Mouse (Mus musculus) hindbrain, embryonic 10.5 days (tissue): Measurements from ENCODE around the gene Cdkn2aip. TPM values are rescaled to one million over a fixed set of nuclear protein-coding genes. Genes with fewer than 3 reads are reported as not detected.
A peak's percentile ranks its signal among the peaks of the same experiment; 100 is the strongest.

ENCODE experiments used
- DNase-seq: peaks from one replicate; pipeline ENCODE4 v3.0.0-alpha.2; 2017; ENCODE audit warnings: low spot score
- H3K27ac ChIP-seq: fragments of 300-500 bp; sonication (generic); 2 replicates; pipeline ENCODE4 v1.5.1; 2016; ENCODE audit warnings: mild to moderate bottlenecking, moderate library complexity
- H3K27me3 ChIP-seq: fragments of 300-500 bp; sonication (generic); 2 replicates; pipeline ENCODE4 v1.6.1; 2016; ENCODE audit warnings: mild to moderate bottlenecking; ENCODE audit not compliant: poor library complexity, insufficient read depth, severe bottlenecking
- H3K36me3 ChIP-seq: fragments of 300-500 bp; sonication (generic); 2 replicates; pipeline ENCODE4 v1.6.1; 2016; ENCODE audit warnings: mild to moderate bottlenecking, moderate library complexity
- H3K4me1 ChIP-seq: fragments of 300-500 bp; sonication (generic); replicated peaks from 2 replicates; pipeline ENCODE4 v1.6.1; 2016; ENCODE audit warnings: mild to moderate bottlenecking
- H3K4me3 ChIP-seq: fragments of 300-500 bp; sonication (generic); 2 replicates; pipeline ENCODE4 v1.5.1; 2016; ENCODE audit warnings: mild to moderate bottlenecking, moderate library complexity
- H3K9me3 ChIP-seq: fragments of 300-500 bp; sonication (generic); 2 replicates; pipeline ENCODE4 v1.6.1; 2016; ENCODE audit warnings: mild to moderate bottlenecking, moderate library complexity
- WGBS: fragments of 180-500 bp; shearing (Covaris S2); methylation state at CpG from one replicate; pipeline ENCODE4 v1.1.7; 2016; 5-methylcytosine and 5-hydroxymethylcytosine counted together
- polyA plus RNA-seq: library from polyadenylated mRNA; unstranded; fragments of >200 nt; fragmentation: Nextera tagmentation; extraction: Ambion mirVana; gene quantifications from 2 replicates; pipeline ENCODE4 v1.2.1, GENCODE M21; 2016

Cdkn2aip gene
- polyA plus RNA-seq, 1 experiment from 2014 or later: 39.2 TPM

DNA sequence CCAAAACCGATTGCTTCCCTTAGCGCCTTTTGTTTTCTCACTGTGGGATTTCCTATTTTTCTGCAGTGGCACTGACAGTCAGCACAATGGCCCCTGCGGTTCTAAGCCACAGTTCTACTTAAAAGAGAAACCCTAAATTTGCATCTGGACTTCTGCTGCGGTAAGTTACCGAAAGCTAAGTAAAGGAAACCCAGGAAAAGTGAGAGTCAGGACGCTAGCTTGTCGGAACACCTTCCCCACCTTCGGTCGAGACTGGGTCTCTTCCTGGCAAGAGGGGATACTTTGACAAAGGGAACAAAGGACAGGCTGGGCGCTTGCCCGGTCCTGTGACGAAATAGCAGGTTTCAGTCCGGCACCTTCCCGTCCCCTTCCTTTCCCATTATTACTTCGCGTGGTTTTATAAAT is 23.1 kb downstream of the Cdkn2aip start:
- Histone ChIP-seq H3K4me1 (peaks cover 26% of the 10 kb centered on the region), H3K4me3 (peak overlapping the region; percentile 50), H3K36me3 (no peaks in the 10 kb centered on the region), H3K27me3 (peaks cover 8% of the 10 kb centered on the region), H3K9me3 (no peaks in the 10 kb centered on the region), H3K27ac (peak overlapping the region; percentile 78)
- peak; percentile 52 for DNase-seq
- WGBS: under 1% methylated on average over 16 of the region's 16 CpGs

DNA sequence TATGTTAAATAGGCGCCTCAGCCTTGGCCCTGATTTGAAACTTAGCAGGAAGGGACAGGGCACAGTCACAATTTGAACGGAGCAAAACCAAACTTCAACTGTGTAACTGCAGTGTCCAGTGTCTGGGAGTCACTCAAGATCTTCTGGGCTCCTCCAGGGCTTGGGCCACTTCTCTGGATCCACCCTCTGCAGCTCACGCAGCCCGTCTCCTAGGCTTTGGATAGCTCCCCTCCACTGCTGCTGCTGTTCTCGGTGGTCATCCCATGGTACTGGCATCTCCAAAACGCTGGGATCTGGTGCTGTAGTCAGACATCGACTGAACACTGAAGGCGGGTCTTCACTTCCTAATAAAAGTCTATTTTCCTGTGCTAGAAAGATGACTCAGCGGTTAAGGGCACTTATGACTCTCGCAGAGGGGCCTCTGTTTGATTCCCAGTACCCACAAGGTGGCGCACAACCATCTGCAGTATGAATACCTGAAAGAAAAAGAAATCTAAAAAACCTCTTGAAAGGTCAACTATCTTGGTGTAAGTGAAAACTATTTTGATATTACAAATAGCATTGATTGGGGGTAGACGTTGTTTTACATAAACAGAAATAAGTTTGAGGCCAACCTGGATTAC is 23.9 kb downstream of the Cdkn2aip start:
- no peaks in the 10 kb centered on the region for H3K36me3 ChIP-seq
- H3K9me3 ChIP-seq: 0 out of 2 replicates have a peak, but pooled peaks cover 2% of the 10 kb centered on the region
- H3K4me3 ChIP-seq: no peak overlapping the region
- WGBS: 54% methylated on average over 12 of the region's 12 CpGs
- H3K27me3 ChIP-seq: peaks cover 8% of the 10 kb centered on the region
- H3K4me1 ChIP-seq: peaks cover 26% of the 10 kb centered on the region
- DNase-seq: peak; percentile 43
- 0 out of 2 replicates have a peak overlapping the region, but pooled peaks have one; percentile 29 for H3K27ac ChIP-seq

DNA sequence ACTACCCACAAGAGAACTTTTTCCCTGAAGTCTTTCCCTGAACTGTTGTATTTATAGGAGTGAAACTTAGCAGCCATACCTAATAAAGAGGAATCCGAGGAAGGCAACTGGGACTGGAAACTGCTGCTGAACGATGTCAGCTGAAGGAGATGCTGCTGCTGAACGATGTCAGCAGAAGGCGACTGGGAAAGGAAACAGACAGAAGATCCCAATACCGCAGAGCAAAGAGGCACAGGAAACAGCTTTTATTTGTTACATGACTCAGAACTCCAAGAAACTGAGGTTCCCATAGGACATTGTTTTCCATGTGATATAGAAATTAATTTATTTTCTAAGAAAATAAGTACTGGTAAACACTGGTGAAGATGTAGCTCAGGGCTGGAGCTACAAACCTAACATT is 29.3 kb downstream of the Cdkn2aip start:
- H3K4me1 ChIP-seq: peaks cover 5% of the 10 kb centered on the region; the same call in 1 of the 2 replicates
- no peak for DNase-seq
- 89% methylated on average over 5 of the region's 5 CpGs for WGBS
- H3K27me3 ChIP-seq: no peaks in the 10 kb centered on the region
- peaks cover 8% of the 10 kb centered on the region for H3K36me3 ChIP-seq
- H3K4me3 ChIP-seq: no peak overlapping the region
- H3K27ac ChIP-seq: no peak overlapping the region
- H3K9me3 ChIP-seq: 0 out of 2 replicates have a peak, but pooled peaks cover 2% of the 10 kb centered on the region

DNA sequence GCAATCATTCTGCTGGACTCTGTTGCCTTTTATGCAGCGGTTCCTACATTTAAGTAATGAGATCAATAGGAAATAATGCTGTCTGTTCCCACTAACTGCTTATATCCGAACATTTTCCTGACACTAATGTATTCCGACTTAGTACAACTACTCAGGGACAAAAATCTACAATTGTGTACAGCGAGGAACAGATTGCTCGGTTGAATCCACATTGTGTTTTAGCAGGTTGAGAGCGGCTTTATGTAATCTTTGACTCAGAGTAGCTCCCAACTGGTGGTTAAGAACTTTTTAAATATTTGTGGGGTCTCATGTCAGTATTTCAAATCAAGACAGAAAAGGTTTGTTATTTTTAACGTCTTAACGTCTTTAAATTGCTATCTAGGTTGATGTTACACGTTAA is 29.7 kb downstream of the Cdkn2aip start:
- H3K36me3 ChIP-seq: peaks cover 12% of the 10 kb centered on the region
- H3K27ac ChIP-seq: no peak overlapping the region
- no peak for DNase-seq
- H3K9me3 ChIP-seq: 0 out of 2 replicates have a peak, but pooled peaks cover 2% of the 10 kb centered on the region
- H3K27me3 ChIP-seq: no peaks in the 10 kb centered on the region
- H3K4me3 ChIP-seq: no peak overlapping the region
- 0 out of 2 replicates have a peak, but pooled peaks cover under 1% of the 10 kb centered on the region for H3K4me1 ChIP-seq
- 92% methylated on average over 9 of the region's 9 CpGs for WGBS

DNA sequence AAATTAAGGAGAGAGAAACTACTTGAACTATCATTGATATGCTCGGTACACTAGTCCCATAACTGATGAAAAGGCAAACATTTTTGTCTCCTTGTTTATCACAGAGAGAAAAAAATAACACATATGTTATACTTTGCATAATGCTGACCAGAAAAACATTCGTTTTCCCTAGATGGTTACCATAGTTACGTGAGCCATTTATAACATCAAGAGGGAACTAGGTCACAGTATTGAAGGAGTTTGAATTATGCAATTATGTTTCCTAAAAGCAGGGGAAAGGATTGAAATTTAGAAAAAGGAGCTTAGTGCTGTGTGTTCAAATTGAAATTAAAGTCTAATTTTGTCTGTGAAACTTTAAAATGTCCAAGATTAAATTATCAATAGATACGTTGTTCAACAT is 33.4 kb downstream of the Cdkn2aip start:
- Histone ChIP-seq H3K4me1 (peaks cover 14% of the 10 kb centered on the region), H3K4me3 (no peak overlapping the region), H3K27me3 (no peaks in the 10 kb centered on the region), H3K9me3 (peaks cover 2% of the 10 kb centered on the region; the same call in 1 of the 2 replicates), H3K36me3 (peaks cover 15% of the 10 kb centered on the region), H3K27ac (no peak overlapping the region)
- WGBS: 92% methylated on average over 4 of the region's 4 CpGs
- no peak for DNase-seq

DNA sequence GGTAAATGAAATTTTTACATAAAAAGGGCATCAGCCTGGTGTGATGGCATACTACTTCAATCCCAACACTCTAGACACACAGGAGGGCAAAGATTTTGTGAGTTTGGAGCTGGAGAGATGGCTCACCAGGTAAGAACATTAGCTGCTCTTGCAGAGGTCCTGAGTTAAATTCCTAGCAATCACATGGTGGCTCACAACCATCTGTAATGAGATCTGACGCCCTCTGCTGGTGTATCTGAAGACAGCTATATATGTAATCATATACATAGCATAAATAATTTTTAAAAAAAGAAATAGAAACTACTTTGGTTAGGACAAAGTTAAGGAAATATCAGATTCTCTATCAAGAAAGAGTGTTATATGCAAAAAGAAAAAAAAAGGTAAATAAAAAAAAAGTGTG is 34.1 kb downstream of the Cdkn2aip start:
- Histone ChIP-seq H3K27ac (no peak overlapping the region), H3K27me3 (no peaks in the 10 kb centered on the region), H3K4me3 (no peak overlapping the region), H3K4me1 (peaks cover 14% of the 10 kb centered on the region), H3K9me3 (no peaks in the 10 kb centered on the region; the same call in 1 of the 2 replicates), H3K36me3 (peaks cover 15% of the 10 kb centered on the region)
- WGBS: 72% methylated on average over 1 of the region's 1 CpGs
- DNase-seq: no peak

DNA sequence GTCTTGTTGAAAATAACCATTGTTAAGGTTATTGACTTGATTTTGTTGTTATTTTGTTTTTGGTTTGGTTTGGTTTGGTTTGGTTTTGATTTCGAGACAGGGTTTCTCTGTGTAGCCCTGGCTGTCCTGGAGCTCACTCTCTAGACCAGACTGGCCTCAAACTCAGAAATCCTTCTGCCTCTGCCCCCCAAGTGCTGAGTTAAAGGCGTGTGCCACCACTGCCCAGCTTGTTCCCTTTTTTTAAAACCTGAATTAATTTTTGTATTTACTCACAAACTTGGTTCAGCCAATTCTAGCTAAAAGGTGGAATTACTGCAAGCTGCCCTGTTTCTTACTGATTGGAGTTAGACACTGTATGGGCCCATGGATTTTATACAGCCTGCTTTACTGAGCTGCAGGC is 37.1 kb downstream of the Cdkn2aip start:
- H3K4me3 ChIP-seq: peak overlapping the region; percentile 97
- H3K27ac ChIP-seq: no peak overlapping the region; the same call in 1 of the 2 replicates
- peaks cover 18% of the 10 kb centered on the region for H3K4me1 ChIP-seq
- H3K9me3 ChIP-seq: no peaks in the 10 kb centered on the region; the same call in 1 of the 2 replicates
- no peak for DNase-seq
- WGBS: 56% methylated on average over 2 of the region's 2 CpGs
- no peaks in the 10 kb centered on the region for H3K27me3 ChIP-seq
- H3K36me3 ChIP-seq: peaks cover 11% of the 10 kb centered on the region

DNA sequence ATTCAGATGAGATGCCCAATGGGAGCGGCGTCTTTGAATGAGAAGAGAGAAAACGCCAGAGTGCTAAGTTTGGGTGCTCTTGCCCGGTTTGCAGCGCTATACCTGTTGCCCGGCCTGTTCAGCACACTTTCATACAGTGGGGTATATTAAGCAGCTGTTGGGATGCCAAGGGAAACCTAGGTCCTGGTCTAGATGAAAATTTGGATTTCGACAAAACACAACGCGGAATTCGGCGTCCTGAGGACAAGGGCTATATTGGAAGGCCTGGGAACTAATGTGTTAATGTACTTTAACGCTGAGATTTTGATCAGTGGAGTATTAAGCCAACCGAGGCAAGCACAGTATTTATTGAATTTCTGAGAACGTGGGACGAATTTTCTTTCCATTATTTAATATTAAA is 37.5 kb downstream of the Cdkn2aip start:
- Histone ChIP-seq H3K4me1 (peaks cover 18% of the 10 kb centered on the region), H3K36me3 (peaks cover 10% of the 10 kb centered on the region), H3K27me3 (no peaks in the 10 kb centered on the region), H3K27ac (peak overlapping the region; percentile 98), H3K9me3 (no peaks in the 10 kb centered on the region; the same call in 1 of the 2 replicates), H3K4me3 (peak overlapping the region; percentile 97)
- no peak for DNase-seq
- 2% methylated on average over 15 of the region's 15 CpGs for WGBS

DNA sequence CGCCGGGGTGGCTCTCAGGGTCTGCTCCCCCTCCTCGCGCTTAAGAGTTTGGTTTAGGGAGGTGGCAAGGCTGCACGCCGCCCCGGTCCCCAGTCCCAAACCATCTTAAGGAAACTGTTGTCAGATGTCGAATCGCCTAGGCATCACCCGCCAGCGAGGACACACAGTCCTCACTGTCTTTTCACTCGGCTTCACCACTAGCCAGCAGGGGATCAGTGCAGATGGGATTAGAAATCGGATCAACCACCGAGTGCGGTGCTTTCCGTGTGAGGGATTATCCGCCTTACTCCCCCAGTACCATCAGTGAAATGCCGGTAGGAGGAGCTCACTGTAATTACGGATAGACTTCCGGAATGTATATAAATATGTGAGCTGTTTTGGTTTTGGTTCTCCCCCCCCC is 37.9 kb downstream of the Cdkn2aip start:
- Histone ChIP-seq H3K9me3 (no peaks in the 10 kb centered on the region; the same call in 1 of the 2 replicates), H3K4me3 (peak overlapping the region; percentile 97), H3K27ac (peak overlapping the region; percentile 98), H3K4me1 (peaks cover 18% of the 10 kb centered on the region), H3K27me3 (no peaks in the 10 kb centered on the region), H3K36me3 (peaks cover 10% of the 10 kb centered on the region)
- 1% methylated on average over 20 of the region's 20 CpGs for WGBS
- DNase-seq: peak; percentile 71

DNA sequence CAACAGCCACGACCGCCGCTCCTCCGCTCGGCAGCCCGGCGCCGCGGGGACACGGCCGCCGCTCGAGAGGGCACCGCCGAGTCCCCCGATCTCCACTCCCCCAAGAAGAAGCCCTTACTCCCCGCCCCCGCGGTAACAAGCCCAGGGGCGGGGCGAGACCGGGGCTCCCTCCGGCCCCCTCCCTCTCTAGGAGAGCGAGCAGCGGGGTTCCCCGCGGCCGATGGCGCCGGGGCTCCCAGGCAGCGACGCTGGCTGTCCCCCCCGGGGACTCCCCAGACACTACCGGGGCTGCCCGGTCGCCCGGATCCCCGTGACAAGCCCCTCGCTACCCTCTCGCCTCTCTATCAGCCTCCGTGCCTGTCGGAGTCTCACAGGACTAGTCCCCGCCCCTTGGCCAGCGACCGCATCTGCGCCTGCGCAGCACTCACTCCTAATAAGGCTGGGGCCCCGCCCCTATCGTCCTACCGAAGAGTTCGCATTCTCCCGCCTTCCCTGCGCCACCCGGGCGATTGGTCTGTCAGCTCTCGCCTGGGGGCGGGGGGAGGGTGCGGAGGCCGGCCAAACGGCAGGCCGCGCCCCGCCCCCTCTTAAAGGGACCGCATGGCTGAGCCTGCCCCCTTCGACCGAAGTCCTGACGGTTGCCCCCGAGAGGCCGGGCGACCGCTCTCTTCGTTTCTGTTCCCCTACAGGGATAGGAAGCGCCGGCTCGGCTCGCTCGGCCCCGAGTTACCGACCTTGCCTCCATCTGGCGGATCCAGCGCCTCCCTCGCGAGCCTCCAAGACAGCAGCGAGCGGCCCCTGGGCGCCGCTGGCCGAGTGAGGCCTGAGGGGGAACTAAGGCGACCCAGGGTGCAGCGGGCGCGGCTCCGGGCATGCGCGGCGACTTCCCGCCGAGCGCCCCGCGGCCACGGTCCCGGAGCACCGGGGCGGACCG is 38.7 kb downstream of the Cdkn2aip start, which contains the start of gene Ing2:
Gene Ing2 (minus strand): TSS at position 780 of the 934 bp plus-strand sequence.
- Histone ChIP-seq H3K27ac (peak within 1 kb of the TSS; percentile 98), H3K27me3 (no peaks in the 10 kb centered on the region), H3K9me3 (no peaks in the 10 kb centered on the region; the same call in 1 of the 2 replicates), H3K36me3 (peaks cover 10% of the 10 kb centered on the region), H3K4me3 (peak within 1 kb of the TSS; percentile 97), H3K4me1 (peaks cover 18% of the 10 kb centered on the region)
- WGBS: under 1% methylated on average over 106 of the region's 106 CpGs
- DNase-seq: peak; percentile 100

DNA sequence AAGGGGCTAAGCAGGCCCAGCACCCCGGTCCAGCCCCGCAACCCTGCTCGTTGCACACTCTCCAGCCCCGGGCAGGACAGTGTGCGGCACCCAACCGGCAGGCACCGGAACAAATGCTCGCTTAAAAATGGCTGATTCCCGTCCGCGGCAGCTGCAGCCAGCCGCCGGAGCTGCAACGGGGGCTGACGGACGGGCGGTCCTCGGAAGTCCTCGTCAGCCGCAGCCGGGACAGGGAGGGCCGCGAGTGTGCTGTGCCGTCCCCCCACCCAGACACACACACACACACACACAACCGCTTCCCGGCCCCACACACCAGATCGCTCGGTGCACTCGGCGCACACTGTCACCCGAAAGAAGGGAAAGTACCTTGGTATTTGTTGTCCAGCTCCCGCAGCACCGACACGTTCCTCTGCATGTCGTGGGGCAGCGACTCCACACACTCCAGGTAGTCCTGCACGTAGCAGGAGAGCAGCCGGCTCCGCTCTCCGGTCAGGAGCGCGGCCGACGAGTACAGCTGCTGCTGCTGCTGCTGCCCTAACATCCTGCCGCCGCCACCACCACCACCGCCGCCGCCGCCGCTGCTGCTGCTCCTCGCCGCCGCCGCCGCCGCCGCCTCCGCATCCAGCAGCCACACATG is 39.5 kb downstream of the Cdkn2aip start:
- no peaks in the 10 kb centered on the region for H3K27me3 ChIP-seq
- no peaks in the 10 kb centered on the region; the same call in 1 of the 2 replicates for H3K9me3 ChIP-seq
- WGBS: under 1% methylated on average over 59 of the region's 59 CpGs
- DNase-seq: no peak
- peaks cover 18% of the 10 kb centered on the region for H3K4me1 ChIP-seq
- H3K4me3 ChIP-seq: peak overlapping the region; percentile 97
- peak overlapping the region; percentile 98 for H3K27ac ChIP-seq
- peaks cover 5% of the 10 kb centered on the region; the same call in 1 of the 2 replicates for H3K36me3 ChIP-seq
